Mouse (Mus musculus) gastrocnemius, postnatal 10 days (tissue): ENCODE measurements around the gene Plekha5. TPM values are rescaled to one million over a fixed set of nuclear protein-coding genes. Genes with fewer than 3 reads are reported as not detected.

Source experiments
- DNase-seq: peaks from one replicate; pipeline ENCODE4 v3.0.0; 2021; ENCODE audit warnings: mixed read lengths
- total RNA-seq, 2 experiments: library from RNA; stranded (reverse); gene quantifications; 2 replicates each; pipeline ENCODE4 v1.2.3; 2021

Plekha5 gene
- total RNA-seq, 2 experiments from 2014 or later: 20.0 to 23.4 TPM

DNA sequence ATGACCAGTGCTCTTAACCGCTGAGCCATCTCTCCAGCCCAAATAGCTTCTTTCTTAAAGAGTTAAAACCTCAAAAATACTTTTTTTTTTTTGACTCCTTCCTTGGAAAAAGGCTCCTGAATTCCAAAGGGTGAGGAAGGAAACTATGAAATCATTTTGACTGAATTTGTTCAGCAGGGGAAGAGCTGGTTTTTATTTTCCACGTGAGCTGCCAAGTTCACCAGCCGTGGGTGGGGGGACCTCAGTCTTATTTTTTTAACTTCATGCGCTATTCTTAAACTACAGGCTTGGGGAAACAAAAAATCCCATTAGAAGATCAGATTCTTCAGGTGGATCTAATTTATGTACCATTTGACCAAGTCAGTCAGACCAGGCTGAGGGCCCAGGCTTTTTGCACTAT lies 187.4 kb downstream of the Plekha5 start:
- no peak for DNase-seq

GRCm38 (mm10) chr6:140611893-140612473 lies 188.1 kb downstream of the Plekha5 start:
- DNase-seq: no peak

DNA sequence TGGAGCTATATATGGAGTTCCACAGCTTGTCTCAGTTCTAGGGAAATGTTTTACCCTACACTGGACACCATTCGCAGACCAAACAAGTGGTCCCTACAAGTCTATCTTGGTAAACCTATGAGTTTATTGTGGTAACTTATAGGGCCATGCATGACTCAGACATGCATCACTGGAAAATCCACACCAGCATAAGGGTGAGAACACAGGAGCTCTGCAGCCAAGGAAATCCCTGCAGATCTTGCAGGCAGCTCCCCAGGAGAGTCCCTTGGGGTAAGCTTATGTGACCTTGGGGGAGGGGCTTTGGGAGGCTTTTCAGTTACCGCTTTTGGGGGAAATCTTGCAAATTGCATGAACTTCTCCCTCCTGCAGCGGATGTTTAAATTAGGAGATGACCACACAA lies 190.0 kb downstream of the Plekha5 start:
- no peak for DNase-seq

GRCm38 (mm10) chr6:140614711-140615110 lies 190.9 kb downstream of the Plekha5 start:
- DNase-seq: no peak

GRCm38 (mm10) chr6:140620531-140621349 lies 196.9 kb downstream of the Plekha5 start:
- no peak for DNase-seq

DNA sequence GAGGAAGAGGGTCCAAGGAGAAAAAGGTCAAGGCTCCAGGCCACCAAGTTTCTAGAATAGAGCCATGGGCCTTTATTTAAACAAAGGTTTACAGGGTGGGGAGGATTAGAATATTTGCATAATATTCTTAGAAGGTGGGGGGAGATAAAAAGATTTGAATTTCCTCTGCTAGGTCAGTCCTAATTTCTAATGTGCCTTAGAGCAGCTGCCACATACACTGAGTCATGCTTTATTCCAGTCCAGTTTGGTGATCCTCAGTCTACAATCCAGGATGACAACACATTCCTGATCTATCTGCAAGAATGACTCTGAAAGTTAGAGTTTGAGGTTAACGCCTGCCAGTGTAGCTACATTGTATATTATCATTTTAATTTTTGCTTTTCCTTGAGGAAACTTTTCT lies 197.8 kb downstream of the Plekha5 start:
- no peak for DNase-seq

DNA sequence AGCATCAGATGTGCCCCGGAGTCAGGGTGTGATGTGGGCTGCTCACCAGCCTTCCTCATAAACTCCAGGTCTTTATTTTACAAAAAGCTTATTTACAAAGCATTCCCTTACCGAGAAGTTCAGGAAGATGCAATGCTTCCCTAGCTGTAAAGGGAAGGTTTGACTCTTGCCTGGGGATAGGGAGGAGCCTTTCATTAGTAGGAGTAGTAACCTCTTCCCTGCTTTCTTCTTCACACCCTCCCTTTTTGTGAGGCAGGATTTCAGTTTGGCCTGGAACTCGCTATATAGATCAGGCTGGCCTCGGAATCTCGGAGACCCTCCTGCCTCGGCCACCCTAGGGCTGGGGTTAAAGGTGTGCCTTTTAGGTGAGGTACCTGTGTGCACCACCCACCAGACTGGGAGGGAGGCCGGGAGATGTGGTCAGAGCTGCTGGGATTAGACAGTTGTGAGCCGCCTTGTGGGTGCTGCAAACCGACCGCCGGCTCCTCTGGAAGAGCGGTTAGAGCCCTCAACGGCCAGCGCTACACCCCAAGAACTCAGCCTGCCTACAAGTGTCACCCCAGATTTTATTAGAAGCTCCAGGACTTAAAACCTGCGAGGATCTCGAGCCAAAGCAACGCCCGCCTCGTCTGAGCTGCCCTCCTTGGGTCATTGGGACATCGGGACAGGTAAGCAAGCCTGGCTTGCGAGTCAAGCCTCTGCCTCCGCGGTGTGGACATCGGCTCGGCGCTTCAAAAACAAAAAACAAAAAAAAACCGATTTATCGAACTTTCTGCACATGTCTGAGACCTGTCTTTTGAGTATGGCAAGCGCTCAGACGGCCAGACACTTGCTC lies 198.8 kb downstream of the Plekha5 start, which contains the start of gene Aebp2:
Aebp2 (plus strand) TSS at position 273 of the 835 bp plus-strand sequence.
- peak; percentile 16 for DNase-seq

DNA sequence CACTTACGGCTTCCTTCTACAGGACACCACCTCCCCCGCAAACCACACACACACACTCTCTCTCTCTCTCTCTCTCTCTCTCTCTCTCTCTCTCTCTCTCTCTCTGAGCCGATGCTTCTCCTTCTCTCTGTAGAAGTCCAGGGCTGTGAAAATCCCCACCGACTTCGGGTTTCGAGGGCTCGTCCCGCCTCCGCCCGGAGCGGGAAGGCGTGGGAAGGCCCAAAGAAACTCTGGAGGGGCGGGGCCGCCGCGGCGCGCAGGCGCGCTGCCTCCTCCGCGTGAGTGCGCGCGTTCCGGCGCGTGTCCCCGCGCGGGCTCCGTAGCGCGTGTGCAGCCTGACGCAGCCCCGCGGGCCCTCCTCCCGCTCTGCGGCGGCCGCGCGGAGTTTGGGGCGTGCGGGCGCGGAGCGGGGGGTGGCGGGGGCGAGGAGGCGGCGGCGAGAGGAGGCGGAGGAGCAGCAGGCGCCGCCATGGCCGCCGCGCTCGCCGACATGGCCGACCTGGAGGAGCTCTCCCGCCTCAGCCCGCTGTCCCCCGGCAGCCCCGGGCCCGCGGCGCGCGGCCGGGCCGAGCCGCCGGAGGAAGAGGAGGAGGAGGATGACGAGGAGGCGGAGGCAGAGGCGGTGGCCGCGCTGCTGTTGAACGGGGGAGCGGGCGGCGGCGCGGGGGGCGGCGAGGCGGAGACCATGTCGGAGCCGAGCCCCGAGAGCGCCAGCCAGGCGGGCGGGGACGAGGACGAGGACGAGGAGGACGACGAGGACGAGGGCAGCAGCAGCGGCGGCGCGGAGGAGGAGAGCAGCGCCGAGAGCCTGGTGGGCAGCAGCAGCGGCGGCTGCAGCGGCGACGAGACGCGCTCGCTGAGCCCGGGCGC lies 199.6 kb downstream of the Plekha5 start:
- peak; percentile 95 for DNase-seq

- DNase-seq: peak; percentile 53
Measured at GRCm38 (mm10) chr6:140624096-140625051, 200.5 kb downstream of the Plekha5 start.

- no peak for DNase-seq
Measured at GRCm38 (mm10) chr6:140629176-140629859, 205.5 kb downstream of the Plekha5 start.

- DNase-seq: no peak
Measured at GRCm38 (mm10) chr6:140630306-140630705, 206.5 kb downstream of the Plekha5 start.

GRCm38 (mm10) chr6:140633616-140634015 lies 209.8 kb downstream of the Plekha5 start:
- no peak for DNase-seq

GRCm38 (mm10) chr6:140636290-140636689 lies 212.4 kb downstream of the Plekha5 start:
- DNase-seq: no peak

DNA sequence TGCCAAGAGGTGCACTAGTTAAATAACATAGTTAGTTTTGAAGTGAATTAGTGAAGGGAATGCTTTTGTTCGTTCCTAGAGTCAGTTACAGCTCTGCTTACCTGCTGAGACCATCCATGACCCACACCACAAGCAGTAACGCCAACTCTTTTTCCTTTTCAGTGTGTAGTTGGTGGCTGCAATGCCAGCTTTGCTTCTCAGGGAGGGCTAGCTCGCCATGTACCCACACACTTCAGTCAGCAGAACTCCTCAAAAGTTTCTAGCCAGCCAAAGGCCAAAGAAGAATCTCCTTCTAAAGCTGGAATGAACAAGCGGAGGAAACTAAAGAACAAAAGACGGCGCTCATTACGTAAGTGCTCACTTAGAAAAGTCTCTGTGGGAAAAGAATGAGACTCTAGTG lies 218.2 kb downstream of the Plekha5 start:
- DNase-seq: no peak

DNA sequence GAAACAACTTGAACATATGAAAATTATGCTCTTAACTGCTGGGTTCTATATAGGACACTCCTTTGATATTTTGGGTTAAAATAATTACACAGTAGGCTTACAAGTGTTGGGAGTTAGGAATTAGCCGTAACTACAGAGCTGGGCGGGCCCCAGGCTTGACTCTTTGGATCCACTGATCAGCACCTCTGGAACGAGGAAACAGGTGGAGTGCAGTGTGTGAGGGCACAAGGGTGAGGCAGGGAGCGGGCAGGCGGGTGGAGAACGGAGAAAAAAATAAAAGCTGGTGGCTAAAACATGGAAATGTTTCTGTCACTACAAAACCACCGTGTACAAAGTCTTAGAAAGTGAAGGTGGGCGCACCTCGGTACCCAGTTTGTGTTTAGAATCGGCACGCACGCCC lies 218.8 kb downstream of the Plekha5 start:
- no peak for DNase-seq

GRCm38 (mm10) chr6:140645931-140646330 lies 222.1 kb downstream of the Plekha5 start:
- no peak for DNase-seq
